In genomic region chr11:120597240-120598235, GRCm38 (mm10) we compare ENCODE assay signal across 8 mouse cellular contexts. TPM values are rescaled to one million over a fixed set of nuclear protein-coding genes. Genes with fewer than 3 reads are reported as not detected.
DNase-seq lines count a peak whose midpoint lies in the region; ATAC-seq and TF ChIP-seq lines count a peak whose summit lies in the region.

No protein-coding gene starts in this region.

- intact Hi-C loops in gastrocnemius, postnatal 14 days (cut with DNase I; ENCODE audit: low total_unique reads), result no loop called here

- no peaks in the 10 kb centered on the region for H3K9me3 ChIP-seq in lung, embryonic 16.5 days (ENCODE audit: control insufficient read depth, low read length)
- H3K9me3 ChIP-seq in heart, embryonic 15.5 days (replicated peaks), result no peaks in the 10 kb centered on the region

- TF ChIP-seq CTCF in bone marrow macrophage, adult 2 months (IDR thresholded peaks at IDR 0.05; ENCODE audit: low read depth, low read length), result no peak

- peaks cover 46% of the 10 kb centered on the region for H3K36me3 ChIP-seq in lung, embryonic 16.5 days (ENCODE audit: control insufficient read depth, insufficient read depth, low read length)
- H3K36me3 ChIP-seq in heart, embryonic 15.5 days, result peaks cover 58% of the 10 kb centered on the region
- H3K36me3 ChIP-seq in splenic B cell, adult 2 months (ENCODE audit: control insufficient read depth, insufficient read depth, low read length, poor library complexity, severe bottlenecking), result peaks cover 6% of the 10 kb centered on the region

- H3K27me3 ChIP-seq in lung, embryonic 16.5 days (ENCODE audit: control insufficient read depth, insufficient read depth, low read depth, low read length), result no peaks in the 10 kb centered on the region
- no peaks in the 10 kb centered on the region for H3K27me3 ChIP-seq in heart, embryonic 15.5 days
- H3K27me3 ChIP-seq in splenic B cell, adult 2 months (ENCODE audit: control insufficient read depth, insufficient read depth, low read length, poor library complexity, severe bottlenecking), result no peaks in the 10 kb centered on the region

- ATAC-seq in lung, embryonic 16.5 days (ENCODE audit: low read depth), result peak; percentile 41
- peak; percentile 50 for ATAC-seq in heart, embryonic 15.5 days (replicated peaks; ENCODE audit: insufficient number of reproducible peaks, insufficient read depth, low FRiP score, low read depth)

- H3K27ac ChIP-seq in lung, embryonic 16.5 days (ENCODE audit: low read length), result peak overlapping the region; percentile 87
- peak overlapping the region; percentile 54 for H3K27ac ChIP-seq in bone marrow macrophage, adult 2 months (ENCODE audit: insufficient read depth, low read depth, low read length)
- peak overlapping the region; percentile 93 for H3K27ac ChIP-seq in heart, embryonic 15.5 days

- TF ChIP-seq POLR2A in bone marrow macrophage, adult 2 months (IDR thresholded peaks at IDR 0.05; ENCODE audit: borderline replicate concordance, low read depth, low read length), result no peak

- peak overlapping the region; percentile 97 for H3K9ac ChIP-seq in lung, embryonic 16.5 days (ENCODE audit: low read length)
- peak overlapping the region; percentile 99 for H3K9ac ChIP-seq in heart, embryonic 15.5 days

- peaks cover 20% of the 10 kb centered on the region for H3K4me1 ChIP-seq in lung, embryonic 16.5 days (replicated peaks; ENCODE audit: control insufficient read depth, insufficient read depth, low read length)
- H3K4me1 ChIP-seq in bone marrow macrophage, adult 2 months (ENCODE audit: control insufficient read depth, insufficient read depth, low read length), result peaks cover 23% of the 10 kb centered on the region
- H3K4me1 ChIP-seq in heart, embryonic 15.5 days (replicated peaks), result peaks cover 31% of the 10 kb centered on the region

- 3% methylated on average over 86 of the region's 99 CpGs for WGBS in lung, embryonic 16.5 days
- WGBS in heart, embryonic 15.5 days, result 3% methylated on average over 91 of the region's 99 CpGs

- peak overlapping the region; percentile 92 for H3K4me2 ChIP-seq in lung, embryonic 16.5 days (ENCODE audit: low read depth, low read length)
- H3K4me2 ChIP-seq in heart, embryonic 15.5 days, result peak overlapping the region; percentile 92

- no peak for DNase-seq in lung, postnatal 4 days
- DNase-seq in liver, result peak; percentile 47
- peak; percentile 30 for DNase-seq in splenic B cell, adult 2 months (ENCODE audit: low read depth, low spot score)
- no peak for DNase-seq in gastrocnemius, postnatal 14 days
- DNase-seq in layer of hippocampus, adult 8-10 months (ENCODE audit: low spot score in 2 of 2), result no peak

- H3K4me3 ChIP-seq in lung, embryonic 16.5 days (ENCODE audit: low read length), result peak overlapping the region; percentile 93
- peak overlapping the region; percentile 98 for H3K4me3 ChIP-seq in bone marrow macrophage, adult 2 months (ENCODE audit: insufficient read depth, low read length)
- peak overlapping the region; percentile 98 for H3K4me3 ChIP-seq in heart, embryonic 15.5 days

RNA-seq across cellular contexts. Expression of gene Alyref, which starts 0.6 kb away (rescaled TPM):
- 82.6 and 266 TPM in 2 replicates for polyA plus RNA-seq in lung, embryonic 16.5 days (2015; fragmentation: Nextera tagmentation; extraction: Ambion mirVana)
- 97.5 and 121 TPM in 2 replicates for polyA plus RNA-seq in bone marrow macrophage, adult 2 months (2012; ENCODE audit: insufficient read depth, insufficient read length, missing spikeins)
- 238 and 262 TPM in 2 replicates for polyA plus RNA-seq in heart, embryonic 15.5 days (2015; fragmentation: Nextera tagmentation; extraction: Ambion mirVana)
- 10 to 100 TPM; 44.6 to 60.9 TPM for total RNA-seq in gastrocnemius, postnatal 14 days (2021)
- total RNA-seq in layer of hippocampus, adult 8-10 months (2022), result 10 to 100 TPM; 38.1 to 61.8 (median 52.9) TPM

RNA-seq across cellular contexts. Expression of gene Anapc11, which starts 0.7 kb away (rescaled TPM):
- polyA plus RNA-seq in lung, embryonic 16.5 days (2015; fragmentation: Nextera tagmentation; extraction: Ambion mirVana), result 215 and 224 TPM in 2 replicates
- polyA plus RNA-seq in bone marrow macrophage, adult 2 months (2012; ENCODE audit: insufficient read depth, insufficient read length, missing spikeins), result 127 and 128 TPM in 2 replicates
- 175 and 182 TPM in 2 replicates for polyA plus RNA-seq in heart, embryonic 15.5 days (2015; fragmentation: Nextera tagmentation; extraction: Ambion mirVana)
- 10 to 100 TPM; 54.0 to 55.6 TPM for total RNA-seq in gastrocnemius, postnatal 14 days (2021)
- 10 to 100 TPM; 91.1 to 99.6 (median 93.6) TPM for total RNA-seq in layer of hippocampus, adult 8-10 months (2022)

RNA-seq across cellular contexts. Expression of gene Npb, which starts 10.7 kb away (rescaled TPM):
- polyA plus RNA-seq in lung, embryonic 16.5 days (2015; fragmentation: Nextera tagmentation; extraction: Ambion mirVana), result 1.5 and 1.6 TPM in 2 replicates
- polyA plus RNA-seq in bone marrow macrophage, adult 2 months (2012; ENCODE audit: insufficient read depth, insufficient read length, missing spikeins), result 1.4 TPM in 1 of 2 replicates, not detected in the other
- 11.7 and 13.0 TPM in 2 replicates for polyA plus RNA-seq in heart, embryonic 15.5 days (2015; fragmentation: Nextera tagmentation; extraction: Ambion mirVana)
- total RNA-seq in gastrocnemius, postnatal 14 days (2021), result not detected
- total RNA-seq in layer of hippocampus, adult 8-10 months (2022), result 1 to 10 TPM in 3 of 4 experiments, not detected in 1; 1.3 to 2.7 (median 1.5) TPM

RNA-seq across cellular contexts. Expression of gene Arhgdia, which starts 16.1 kb away (rescaled TPM):
- 654 and 680 TPM in 2 replicates for polyA plus RNA-seq in lung, embryonic 16.5 days (2015; fragmentation: Nextera tagmentation; extraction: Ambion mirVana)
- polyA plus RNA-seq in bone marrow macrophage, adult 2 months (2012; ENCODE audit: insufficient read depth, insufficient read length, missing spikeins), result 628 and 760 TPM in 2 replicates
- 345 and 458 TPM in 2 replicates for polyA plus RNA-seq in heart, embryonic 15.5 days (2015; fragmentation: Nextera tagmentation; extraction: Ambion mirVana)
- total RNA-seq in gastrocnemius, postnatal 14 days (2021), result 100 to 1,000 TPM; 118 to 144 TPM
- 100 to 1,000 TPM; 268 to 314 (median 278) TPM for total RNA-seq in layer of hippocampus, adult 8-10 months (2022)

RNA-seq across cellular contexts. Expression of gene Pcyt2, which starts 20.2 kb away (rescaled TPM):
- polyA plus RNA-seq in lung, embryonic 16.5 days (2015; fragmentation: Nextera tagmentation; extraction: Ambion mirVana), result 104 and 117 TPM in 2 replicates
- 52.4 and 64.5 TPM in 2 replicates for polyA plus RNA-seq in bone marrow macrophage, adult 2 months (2012; ENCODE audit: insufficient read depth, insufficient read length, missing spikeins)
- polyA plus RNA-seq in heart, embryonic 15.5 days (2015; fragmentation: Nextera tagmentation; extraction: Ambion mirVana), result 80.3 and 111 TPM in 2 replicates
- total RNA-seq in gastrocnemius, postnatal 14 days (2021), result 10 to 100 TPM; 25.7 to 25.8 TPM
- total RNA-seq in layer of hippocampus, adult 8-10 months (2022), result 100 to 1,000 TPM; 142 to 164 (median 149) TPM

Comparison
In these comparisons a context has a peak if more than half of its experiments do, and no peak if none do; other contexts are left out.
1. DNase-seq: peak in liver (single experiment) and splenic B cell, adult 2 months (single experiment); none in lung, postnatal 4 days (0 of 2), gastrocnemius, postnatal 14 days (single experiment) and layer of hippocampus, adult 8-10 months (0 of 2).
2. Peak in every context shown above with its lines, with median percentiles within 50 percentile points of each other: H3K27ac ChIP-seq and H3K4me3 ChIP-seq.